Comparison of ENCODE assay signal across 22 mouse cellular contexts in genomic region chr10:73515742-73516141, GRCm38 (mm10).
DNase-seq lines count a peak whose midpoint lies in the region; ATAC-seq and TF ChIP-seq lines count a peak whose summit lies in the region.
"Had no signal": no experiment of that assay in that cellular context is flagged by ENCODE, and none has a peak within 500 bp of the region (broad histone marks: within the 10 kb centered on the region; RNA-seq: fewer than 3 reads in every experiment).

No protein-coding gene starts in this region.

- H3ac ChIP-seq in C2C12 (ENCODE audit: control insufficient read depth, insufficient read length, low read depth): no peak overlapping the region

- H3K9ac ChIP-seq in forebrain, embryonic 15.5 days (replicated peaks): no peak overlapping the region
- H3K9ac ChIP-seq in forebrain, postnatal 0 days: no peak overlapping the region
- H3K9ac ChIP-seq: embryonic facial prominence, embryonic 12.5 days; heart, embryonic 15.5 days; hindbrain, embryonic 14.5 days; intestine, embryonic 15.5 days had no signal

- peak overlapping the region; percentile 45 for H3K27ac ChIP-seq in left cerebral cortex, adult 2 months
- H3K27ac ChIP-seq in forebrain, embryonic 15.5 days (replicated peaks): no peak overlapping the region
- no peak overlapping the region for H3K27ac ChIP-seq in forebrain, postnatal 0 days (ENCODE audit: low read depth, low read length)
- H3K27ac ChIP-seq: embryonic facial prominence, embryonic 12.5 days; heart, adult 2 months; heart, embryonic 15.5 days; hindbrain, embryonic 14.5 days; intestine, embryonic 15.5 days had no signal

- intact Hi-C loops in left cerebral cortex, adult 2 months (cut with DNase I): loop anchor here (10.0 kb wide), 1 partner anchor 411 kb away; no protein-coding TSS in a partner anchor
- intact Hi-C loops in left cerebral cortex, postnatal 36 days (cut with DNase I): no loop called here

- H3K79me3 ChIP-seq in C2C12 (ENCODE audit: low read depth): no peaks in the 10 kb centered on the region

- no peaks in the 10 kb centered on the region for H3K9me3 ChIP-seq in forebrain, embryonic 15.5 days
- no peaks in the 10 kb centered on the region for H3K9me3 ChIP-seq in forebrain, postnatal 0 days (ENCODE audit: low read length)
- H3K9me3 ChIP-seq: embryonic facial prominence, embryonic 12.5 days; heart, embryonic 15.5 days; intestine, embryonic 15.5 days had no signal

- no peaks in the 10 kb centered on the region for H3K4me1 ChIP-seq in forebrain, embryonic 15.5 days
- H3K4me1 ChIP-seq in forebrain, postnatal 0 days (ENCODE audit: insufficient read depth): no peaks in the 10 kb centered on the region
- H3K4me1 ChIP-seq: embryonic facial prominence, embryonic 12.5 days; heart, embryonic 15.5 days; intestine, embryonic 15.5 days had no signal

- no peak for DNase-seq in left cerebral cortex, adult 2 months (ENCODE audit: extremely low spot score in 1 of 2, low spot score in 2 of 2)
- DNase-seq in left cerebral cortex, postnatal 36 days (ENCODE audit: low spot score in 2 of 2): no peak
- peak; percentile 25 for DNase-seq in Muller cell, postnatal 12 days (ENCODE audit: inconsistent ontology term)
- peak; percentile 79 for DNase-seq in telencephalon, adult 2 months (ENCODE audit: low read depth, low spot score)
- DNase-seq in forebrain, postnatal 0 days: no peak
- DNase-seq: adrenal gland, adult 8-10 months; adrenal gland, postnatal 36 days; B cell, adult 2 months; cerebellum, adult 11 months; cerebellum, adult 8-10 months; cerebellum, postnatal 14 days; gastrocnemius, postnatal 14 days; heart, adult 2 months; heart, postnatal 14 days had no signal

- H3K36me3 ChIP-seq in C2C12 (ENCODE audit: control insufficient read depth, insufficient read depth): no peaks in the 10 kb centered on the region
- no peaks in the 10 kb centered on the region for H3K36me3 ChIP-seq in forebrain, embryonic 15.5 days
- H3K36me3 ChIP-seq in forebrain, postnatal 0 days (ENCODE audit: insufficient read depth): no peaks in the 10 kb centered on the region
- H3K36me3 ChIP-seq: embryonic facial prominence, embryonic 12.5 days; heart, embryonic 15.5 days; intestine, embryonic 15.5 days had no signal

- no peaks in the 10 kb centered on the region for H3K27me3 ChIP-seq in C2C12 (ENCODE audit: control insufficient read depth, insufficient read depth, insufficient read length)
- H3K27me3 ChIP-seq in forebrain, embryonic 15.5 days: no peaks in the 10 kb centered on the region
- H3K27me3 ChIP-seq in forebrain, postnatal 0 days (ENCODE audit: insufficient read depth, low read length): no peaks in the 10 kb centered on the region
- H3K27me3 ChIP-seq: embryonic facial prominence, embryonic 12.5 days; heart, embryonic 15.5 days; intestine, embryonic 15.5 days had no signal

- no peak for ATAC-seq in forebrain, embryonic 15.5 days (replicated peaks)
- no peak for ATAC-seq in forebrain, postnatal 0 days
- ATAC-seq: forebrain, embryonic 16.5 days; intestine, embryonic 15.5 days had no signal

- H3K79me2 ChIP-seq in C2C12 (ENCODE audit: control insufficient read depth, insufficient read depth): no peaks in the 10 kb centered on the region

- 70% methylated on average over 2 of the region's 2 CpGs for WGBS in forebrain, embryonic 15.5 days
- WGBS in forebrain, postnatal 0 days: 63% methylated on average over 2 of the region's 2 CpGs

- H3K4me2 ChIP-seq in forebrain, embryonic 15.5 days (replicated peaks): no peak overlapping the region
- no peak overlapping the region for H3K4me2 ChIP-seq in forebrain, postnatal 0 days (ENCODE audit: low read depth)
- H3K4me2 ChIP-seq: embryonic facial prominence, embryonic 12.5 days; heart, embryonic 11.5 days; heart, embryonic 15.5 days; hindbrain, embryonic 14.5 days; intestine, embryonic 15.5 days had no signal

- TF ChIP-seq CTCF in left cerebral cortex, adult 2 months (IDR thresholded peaks at IDR 0.05): no peak
- no peak for TF ChIP-seq CTCF in C2C12 (IDR thresholded peaks at IDR 0.05; ENCODE audit: control insufficient read depth, insufficient read depth, insufficient read length)
- no peak for TF ChIP-seq CTCF in forebrain, postnatal 0 days (IDR thresholded peaks at IDR 0.05; ENCODE audit: low read depth)

- H3K4me3 ChIP-seq in left cerebral cortex, adult 2 months: no peak overlapping the region
- H3K4me3 ChIP-seq in C2C12 (ENCODE audit: insufficient read depth, poor library complexity, severe bottlenecking): no peak overlapping the region
- H3K4me3 ChIP-seq in forebrain, embryonic 15.5 days: no peak overlapping the region
- no peak overlapping the region for H3K4me3 ChIP-seq in forebrain, postnatal 0 days (ENCODE audit: low read depth, low read length)
- H3K4me3 ChIP-seq: embryonic facial prominence, embryonic 12.5 days; heart, adult 2 months; heart, embryonic 15.5 days; intestine, embryonic 15.5 days had no signal

TF ChIP-seq in C2C12, 6 proteins besides CTCF, POLR2A, EP300 and RAD21:
- TF ChIP-seq FOSL1 (IDR thresholded peaks at IDR 0.05; ENCODE audit: insufficient read depth, low read length, poor library complexity, severe bottlenecking) (peak; percentile 85), CEBPB (IDR thresholded peaks at IDR 0.05; ENCODE audit: low read depth) (no peak)

Comparison
In these comparisons a context has a peak if more than half of its experiments do, and no peak if none do; other contexts are left out.
1. DNase-seq: peak in Muller cell, postnatal 12 days (single experiment) and telencephalon, adult 2 months (single experiment); none in left cerebral cortex, adult 2 months (0 of 2), left cerebral cortex, postnatal 36 days (0 of 2) and forebrain, postnatal 0 days (single experiment).